Comparison of ENCODE assay signal across 9 mouse cellular contexts in genomic region chr6:145335876-145336768, GRCm38 (mm10).
DNase-seq lines count a peak whose midpoint lies in the region; ATAC-seq lines count a peak whose summit lies in the region.
"Had no signal": no experiment of that assay in that cellular context is flagged by ENCODE, and none has a peak within 500 bp of the region (broad histone marks: within the 10 kb centered on the region; RNA-seq: fewer than 3 reads in every experiment).

No protein-coding gene starts in this region.

- no peak overlapping the region for H3K4me3 ChIP-seq in heart, embryonic 12.5 days
- H3K4me3 ChIP-seq in intestine, embryonic 16.5 days (ENCODE audit: low read length): no peak overlapping the region

- intact Hi-C loops in heart, postnatal 14 days (cut with DNase I): no loop called here

- no peaks in the 10 kb centered on the region for H3K9me3 ChIP-seq in heart, embryonic 12.5 days (replicated peaks)
- H3K9me3 ChIP-seq in intestine, embryonic 16.5 days (ENCODE audit: control insufficient read depth, low read length): no peaks in the 10 kb centered on the region

- peaks cover 29% of the 10 kb centered on the region for H3K4me1 ChIP-seq in heart, embryonic 12.5 days (replicated peaks)
- H3K4me1 ChIP-seq in intestine, embryonic 16.5 days (ENCODE audit: control insufficient read depth, insufficient read depth, low read length): peaks cover 17% of the 10 kb centered on the region

- H3K36me3 ChIP-seq in heart, embryonic 12.5 days: no peaks in the 10 kb centered on the region
- no peaks in the 10 kb centered on the region for H3K36me3 ChIP-seq in intestine, embryonic 16.5 days (ENCODE audit: control insufficient read depth, insufficient read depth, low read length)

- no peak overlapping the region for H3K9ac ChIP-seq in heart, embryonic 12.5 days
- H3K9ac ChIP-seq in intestine, embryonic 16.5 days (ENCODE audit: low read depth, low read length): no peak overlapping the region

- no peak for ATAC-seq in heart, embryonic 12.5 days (ENCODE audit: insufficient number of reproducible peaks, low FRiP score)
- peak; percentile 24 for ATAC-seq in intestine, embryonic 16.5 days

- no peak for DNase-seq in heart, postnatal 14 days
- peak; percentile 67 for DNase-seq in adrenal gland, postnatal 10 days
- peak; percentile 52 for DNase-seq in skeletal muscle tissue, adult 2 months (ENCODE audit: low read depth, low spot score)
- DNase-seq in layer of hippocampus, postnatal 36 days: no peak
- DNase-seq in lung, postnatal 36 days: no peak
- DNase-seq: cerebellum, postnatal 14 days; lung, adult 18-20 months had no signal

- WGBS in heart, embryonic 12.5 days: 35% methylated on average over 18 of the region's 18 CpGs
- 45% methylated on average over 18 of the region's 18 CpGs for WGBS in intestine, embryonic 16.5 days

- H3K27ac ChIP-seq in heart, embryonic 12.5 days (ENCODE audit: poor library complexity, severe bottlenecking): no peak overlapping the region
- H3K27ac ChIP-seq in intestine, embryonic 16.5 days (ENCODE audit: low read length): 0 out of 2 replicates have a peak overlapping the region, but pooled peaks have one; percentile 24

- peaks cover 55% of the 10 kb centered on the region for H3K27me3 ChIP-seq in heart, embryonic 12.5 days (replicated peaks)
- no peaks in the 10 kb centered on the region for H3K27me3 ChIP-seq in intestine, embryonic 16.5 days (replicated peaks; ENCODE audit: control insufficient read depth, insufficient read depth, low read length)

- H3K4me2 ChIP-seq in heart, embryonic 12.5 days: peak overlapping the region; percentile 18
- H3K4me2 ChIP-seq in intestine, embryonic 16.5 days (ENCODE audit: low read depth, low read length): no peak overlapping the region

Comparison
In these comparisons a context has a peak if more than half of its experiments do, and no peak if none do; other contexts are left out.
1. DNase-seq: peak in adrenal gland, postnatal 10 days (single experiment) and skeletal muscle tissue, adult 2 months (single experiment); none in heart, postnatal 14 days (0 of 2), layer of hippocampus, postnatal 36 days (0 of 2) and lung, postnatal 36 days (single experiment).